Mouse (Mus musculus) intestine, embryonic 14.5 days (tissue): ENCODE results near the gene Cela3b. TPM values are rescaled to one million over a fixed set of nuclear protein-coding genes. Genes with fewer than 3 reads are reported as not detected.

Experiments
- ATAC-seq: fragments of 200-750 bp; cut with Nextera tagmentation; replicated peaks from 2 replicates; pipeline ENCODE4 v1.8.0; 2017; ENCODE audit warnings: low read depth, moderate number of reproducible peaks, moderate TSS enrichment, moderate library complexity; ENCODE audit not compliant: low FRiP score, low TSS enrichment
- DNase-seq: peaks from one replicate; pipeline ENCODE4 v3.0.0-alpha.2; 2018; ENCODE audit warnings: low spot score
- H3K27ac ChIP-seq: fragments of 300-500 bp; sonication (generic); 2 replicates; pipeline ENCODE4 v1.5.1; 2014; ENCODE audit warnings: low read depth, mild to moderate bottlenecking, control low read depth
- H3K27me3 ChIP-seq: fragments of 300-500 bp; sonication (generic); replicated peaks from 2 replicates; pipeline ENCODE4 v1.6.1; 2014; ENCODE audit warnings: low read length, control low read depth; ENCODE audit not compliant: control insufficient read depth, insufficient read depth
- H3K36me3 ChIP-seq: fragments of 300-500 bp; sonication (generic); 2 replicates; pipeline ENCODE4 v1.6.1; 2014; ENCODE audit warnings: low read length, control low read depth; ENCODE audit not compliant: control insufficient read depth, insufficient read depth
- H3K4me1 ChIP-seq: fragments of 300-500 bp; sonication (generic); replicated peaks from 2 replicates; pipeline ENCODE4 v1.6.1; 2014; ENCODE audit warnings: low read length, control low read depth, mixed read lengths; ENCODE audit not compliant: control insufficient read depth, insufficient read depth
- H3K4me2 ChIP-seq: fragments of 300-500 bp; sonication (generic); 2 replicates; pipeline ENCODE4 v1.6.1; 2014; ENCODE audit warnings: low read length
- H3K4me3 ChIP-seq: fragments of 300-500 bp; sonication (generic); 2 replicates; pipeline ENCODE4 v1.5.1; 2014; ENCODE audit warnings: low read depth, low read length, control low read depth, mixed read lengths
- H3K9ac ChIP-seq: fragments of 300-500 bp; sonication (generic); 2 replicates; pipeline ENCODE4 v1.6.1; 2014; ENCODE audit warnings: mild to moderate bottlenecking, low read length
- H3K9me3 ChIP-seq: fragments of 300-500 bp; sonication (generic); 2 replicates; pipeline ENCODE4 v1.6.1; 2016; ENCODE audit warnings: low read length, control low read depth; ENCODE audit not compliant: control insufficient read depth
- WGBS: fragments of 180-500 bp; shearing (Covaris S2); extraction: QIAGEN DNeasy Blood & Tissue Kit; methylation state at CpG from one replicate; pipeline ENCODE4 v1.1.7; 2014; 5-methylcytosine and 5-hydroxymethylcytosine counted together
- polyA plus RNA-seq: library from polyadenylated mRNA; unstranded; fragments of >200 nt; fragmentation: Nextera tagmentation; extraction: Ambion mirVana; gene quantifications from 2 replicates; pipeline ENCODE4 v1.2.1, GENCODE M21; 2014

Cela3b gene
- polyA plus RNA-seq, 1 experiment from 2014 or later: 3.8 TPM

DNA sequence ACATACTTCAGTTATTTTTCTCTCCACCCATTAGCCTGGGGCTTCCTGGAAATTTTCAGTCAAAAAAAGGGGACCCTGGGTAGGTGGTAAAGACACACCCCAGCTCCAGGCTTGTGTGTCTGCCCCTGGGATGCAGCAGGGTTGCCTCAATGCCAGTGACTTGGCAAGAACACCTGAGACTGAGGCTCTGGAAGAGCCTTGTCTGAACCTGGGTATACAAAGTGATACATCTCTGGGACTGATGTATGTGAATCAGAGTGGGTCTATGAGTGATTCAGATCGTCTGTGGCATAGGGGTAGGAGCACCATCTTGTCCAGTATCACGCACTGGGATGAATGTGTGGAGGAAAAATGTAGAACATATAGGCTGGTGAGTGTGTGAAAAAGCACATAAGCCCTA lies 37.2 kb upstream of the Cela3b start:
- Histone ChIP-seq H3K4me2 (no peak overlapping the region), H3K9me3 (no peaks in the 10 kb centered on the region), H3K4me1 (peaks cover 36% of the 10 kb centered on the region), H3K27ac (peak overlapping the region; percentile 69; the same call in 1 of the 2 replicates), H3K36me3 (no peaks in the 10 kb centered on the region), H3K4me3 (no peak overlapping the region), H3K27me3 (no peaks in the 10 kb centered on the region), H3K9ac (no peak overlapping the region)
- DNase-seq (no peak), ATAC-seq (no peak)
- WGBS: 89% methylated on average over 2 of the region's 2 CpGs

DNA sequence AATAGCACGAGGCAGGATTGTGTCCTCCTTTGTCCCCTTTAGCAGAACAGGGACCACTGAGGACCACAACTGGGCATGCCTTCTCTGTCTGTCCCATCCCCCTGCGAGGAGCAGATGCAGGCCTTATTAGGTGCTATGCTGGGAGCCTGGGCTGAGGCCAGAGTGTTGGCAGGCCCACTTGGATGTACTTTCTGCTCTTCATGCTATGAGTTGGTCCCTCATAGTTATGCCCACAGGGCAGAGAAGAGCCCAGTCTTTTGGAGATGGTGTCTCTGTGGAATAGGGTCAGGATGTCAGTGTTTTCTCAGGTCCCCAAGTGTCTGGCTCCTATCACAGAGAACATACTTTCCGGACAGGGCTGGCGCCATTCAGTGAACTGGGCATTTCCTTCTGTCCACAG lies 36.7 kb upstream of the Cela3b start:
- Histone ChIP-seq H3K27me3 (no peaks in the 10 kb centered on the region), H3K4me1 (peaks cover 35% of the 10 kb centered on the region), H3K9ac (no peak overlapping the region), H3K36me3 (no peaks in the 10 kb centered on the region), H3K27ac (no peak overlapping the region; the same call in 1 of the 2 replicates), H3K4me2 (no peak overlapping the region), H3K4me3 (no peak overlapping the region), H3K9me3 (no peaks in the 10 kb centered on the region)
- DNase-seq (no peak), ATAC-seq (no peak)
- 67% methylated on average over 4 of the region's 4 CpGs for WGBS

DNA sequence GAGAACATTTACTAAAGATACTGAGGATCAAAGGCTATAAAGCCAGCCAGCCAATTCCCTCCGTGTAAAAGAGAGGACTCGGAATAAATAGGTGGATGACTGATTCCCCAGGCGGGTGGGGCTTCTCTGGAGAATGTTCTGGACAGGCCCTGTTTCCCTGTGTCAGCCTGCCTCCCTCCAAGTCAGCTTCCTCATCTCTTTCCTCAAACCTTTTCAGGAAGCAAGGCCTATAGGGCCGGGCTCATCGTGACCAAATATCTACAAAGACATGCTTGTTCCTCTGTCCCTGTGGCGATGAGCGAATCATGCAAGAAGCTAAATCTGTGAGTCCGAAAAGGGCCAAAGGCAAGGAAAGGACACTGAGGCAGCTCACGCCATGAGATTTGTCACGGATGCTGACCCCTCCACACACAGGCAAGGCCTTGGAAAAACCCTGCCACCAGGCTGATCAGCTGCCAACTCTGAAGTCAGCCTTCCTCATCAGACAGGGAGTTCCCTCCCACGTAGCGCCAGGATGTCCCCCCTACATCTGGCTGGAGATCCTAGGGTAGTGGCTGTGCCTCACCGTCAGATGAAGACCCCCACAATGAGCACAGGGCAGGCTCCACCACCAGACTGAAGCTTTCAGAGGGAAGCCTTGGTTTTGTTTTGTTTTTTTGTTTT lies 34.9 kb upstream of the Cela3b start:
- Histone ChIP-seq H3K36me3 (no peaks in the 10 kb centered on the region), H3K4me1 (peaks cover 20% of the 10 kb centered on the region), H3K9me3 (no peaks in the 10 kb centered on the region), H3K4me3 (no peak overlapping the region), H3K27ac (no peak overlapping the region), H3K9ac (no peak overlapping the region), H3K27me3 (no peaks in the 10 kb centered on the region), H3K4me2 (no peak overlapping the region)
- DNase-seq (peak; percentile 61), ATAC-seq (no peak)
- 65% methylated on average over 13 of the region's 13 CpGs for WGBS

DNA sequence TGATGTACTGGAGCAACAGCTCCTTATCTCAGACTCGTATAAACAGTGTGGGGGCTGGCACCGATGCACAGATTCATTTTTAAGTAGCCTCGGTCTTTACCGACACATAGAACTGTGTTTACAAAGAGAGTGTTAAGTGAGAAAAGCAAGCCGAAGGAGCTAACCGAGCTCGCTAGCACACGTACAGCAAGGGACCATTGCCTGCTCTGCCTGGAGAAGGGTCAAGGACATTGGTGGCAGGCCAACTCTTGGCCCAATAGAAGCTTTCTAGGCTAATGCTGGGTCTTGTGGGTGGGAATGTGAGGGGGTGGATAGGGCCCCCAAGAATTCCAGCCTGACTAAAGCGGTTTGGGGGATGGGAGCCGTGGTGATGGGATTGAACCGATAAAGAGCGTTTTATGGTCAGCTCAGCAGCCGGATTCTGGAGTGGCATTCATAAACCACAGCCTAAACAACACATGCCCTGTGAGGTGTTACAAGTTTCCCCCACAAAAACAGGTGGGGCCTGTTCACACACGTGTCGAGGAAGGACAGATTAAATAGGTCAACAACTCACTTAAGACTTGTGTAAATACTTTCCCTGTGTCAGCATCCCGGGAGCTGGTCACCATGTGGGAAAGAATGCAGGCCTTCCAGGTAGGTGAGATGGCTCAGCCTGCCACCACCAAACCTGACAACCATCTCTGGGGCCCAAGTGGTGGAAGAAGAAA lies 31.8 kb upstream of the Cela3b start:
- H3K4me1 ChIP-seq: 0 out of 2 replicates have a peak, but pooled peaks cover 3% of the 10 kb centered on the region
- no peaks in the 10 kb centered on the region for H3K9me3 ChIP-seq
- no peaks in the 10 kb centered on the region for H3K36me3 ChIP-seq
- no peak overlapping the region for H3K27ac ChIP-seq
- DNase-seq (no peak), ATAC-seq (0 out of 2 replicates have a peak, but pooled peaks have one; percentile 23)
- no peak overlapping the region for H3K9ac ChIP-seq
- H3K4me2 ChIP-seq: no peak overlapping the region
- 51% methylated on average over 16 of the region's 16 CpGs for WGBS
- no peaks in the 10 kb centered on the region for H3K27me3 ChIP-seq
- H3K4me3 ChIP-seq: no peak overlapping the region

DNA sequence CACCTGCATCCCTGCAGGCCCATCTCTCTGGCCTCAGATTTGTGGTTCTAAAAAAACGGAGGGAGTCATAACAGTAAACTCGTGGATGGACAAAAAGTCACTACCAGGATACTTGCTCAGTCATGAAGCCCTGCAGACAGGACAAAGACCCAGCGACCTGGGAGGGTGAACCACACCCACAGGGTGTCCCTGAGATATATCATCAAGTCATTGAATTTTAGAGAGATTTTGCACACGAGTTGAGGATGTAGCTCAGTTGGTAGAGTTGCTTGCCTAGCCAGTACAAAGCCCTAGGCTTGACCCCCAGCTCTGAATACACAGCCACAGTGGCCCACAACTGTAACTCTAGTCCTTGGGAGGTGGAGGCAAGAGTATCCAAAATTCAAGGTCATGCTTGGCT lies 30.9 kb upstream of the Cela3b start:
- WGBS: 81% methylated on average over 4 of the region's 4 CpGs
- no peaks in the 10 kb centered on the region for H3K9me3 ChIP-seq
- H3K9ac ChIP-seq: no peak overlapping the region
- H3K27ac ChIP-seq: no peak overlapping the region
- no peak for DNase-seq
- no peaks in the 10 kb centered on the region for H3K27me3 ChIP-seq
- H3K4me2 ChIP-seq: no peak overlapping the region
- H3K4me3 ChIP-seq: no peak overlapping the region
- no peaks in the 10 kb centered on the region for H3K36me3 ChIP-seq
- 0 out of 2 replicates have a peak, but pooled peaks cover 3% of the 10 kb centered on the region for H3K4me1 ChIP-seq
- no peak for ATAC-seq

DNA sequence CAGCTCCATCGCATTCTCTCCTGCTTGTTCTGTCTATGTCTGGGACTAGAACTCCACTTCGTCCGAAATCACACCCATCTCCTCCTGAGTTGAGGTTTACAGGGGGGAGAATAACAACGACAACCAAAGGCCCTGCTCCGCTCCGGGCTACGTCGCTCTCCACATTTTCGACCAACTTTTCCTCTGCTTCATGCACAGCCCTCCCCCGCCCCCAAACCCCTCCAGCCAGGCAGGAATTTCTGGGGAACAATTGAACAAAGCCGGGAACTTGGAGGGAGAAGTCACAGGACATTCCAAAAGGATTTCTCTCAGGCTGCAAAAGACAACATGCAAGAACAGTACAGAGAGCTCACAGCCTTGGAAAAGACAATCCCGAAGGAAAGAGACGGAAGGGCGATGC lies 30.3 kb upstream of the Cela3b start:
- Histone ChIP-seq H3K9ac (no peak overlapping the region), H3K9me3 (no peaks in the 10 kb centered on the region), H3K27ac (no peak overlapping the region), H3K27me3 (no peaks in the 10 kb centered on the region), H3K36me3 (no peaks in the 10 kb centered on the region), H3K4me1 (0 out of 2 replicates have a peak, but pooled peaks cover 3% of the 10 kb centered on the region), H3K4me3 (no peak overlapping the region), H3K4me2 (no peak overlapping the region)
- no peak for DNase-seq
- 77% methylated on average over 14 of the region's 14 CpGs for WGBS
- no peak for ATAC-seq

DNA sequence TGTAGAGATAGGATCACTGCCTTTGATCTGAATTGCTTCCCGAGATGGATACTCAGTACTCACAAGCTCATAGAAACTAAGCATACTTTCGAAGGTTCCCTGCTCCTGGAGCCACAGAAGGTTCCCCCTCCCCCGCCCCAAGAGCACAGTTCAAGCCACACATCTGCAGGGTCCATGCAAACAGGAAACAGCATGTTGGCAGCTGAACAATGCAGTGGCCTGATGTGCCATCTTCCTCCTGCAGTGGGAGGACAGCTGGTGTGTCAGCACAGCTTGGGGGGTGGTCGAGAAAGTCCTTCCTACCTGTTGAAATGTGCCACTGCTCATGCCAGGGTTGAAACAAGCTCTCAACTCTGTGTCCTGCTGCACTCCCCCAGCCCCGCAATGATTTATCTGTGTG lies 28.5 kb upstream of the Cela3b start:
- Histone ChIP-seq H3K4me3 (no peak overlapping the region), H3K27me3 (no peaks in the 10 kb centered on the region), H3K4me1 (no peaks in the 10 kb centered on the region), H3K27ac (no peak overlapping the region), H3K36me3 (no peaks in the 10 kb centered on the region), H3K9me3 (no peaks in the 10 kb centered on the region), H3K4me2 (no peak overlapping the region), H3K9ac (no peak overlapping the region)
- no peak for ATAC-seq
- WGBS: 55% methylated on average over 5 of the region's 5 CpGs
- DNase-seq: no peak

DNA sequence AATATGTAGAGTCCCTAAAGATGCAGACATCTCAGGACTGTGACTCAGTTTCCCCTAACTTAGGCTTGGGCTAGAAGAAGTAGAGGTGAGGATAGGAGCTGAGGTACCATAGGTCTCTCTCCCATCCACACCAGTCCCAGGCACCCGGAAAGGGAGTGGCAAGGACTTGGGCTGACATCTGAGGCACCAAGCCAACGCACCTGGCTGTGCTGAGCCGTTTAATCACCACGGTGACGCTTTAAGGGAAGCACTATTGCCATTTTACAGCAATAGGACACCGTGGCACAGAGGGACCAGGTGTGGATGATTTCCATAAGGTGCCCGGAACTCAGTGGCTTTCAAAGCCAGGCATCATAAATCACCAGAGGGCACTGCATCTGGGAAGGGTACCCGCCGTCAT lies 28.0 kb upstream of the Cela3b start:
- H3K27me3 ChIP-seq: no peaks in the 10 kb centered on the region
- no peak overlapping the region for H3K9ac ChIP-seq
- no peak overlapping the region for H3K4me3 ChIP-seq
- WGBS: 82% methylated on average over 9 of the region's 9 CpGs
- no peak overlapping the region for H3K27ac ChIP-seq
- H3K4me1 ChIP-seq: no peaks in the 10 kb centered on the region
- no peaks in the 10 kb centered on the region for H3K9me3 ChIP-seq
- no peaks in the 10 kb centered on the region for H3K36me3 ChIP-seq
- DNase-seq (no peak), ATAC-seq (no peak)
- H3K4me2 ChIP-seq: no peak overlapping the region

DNA sequence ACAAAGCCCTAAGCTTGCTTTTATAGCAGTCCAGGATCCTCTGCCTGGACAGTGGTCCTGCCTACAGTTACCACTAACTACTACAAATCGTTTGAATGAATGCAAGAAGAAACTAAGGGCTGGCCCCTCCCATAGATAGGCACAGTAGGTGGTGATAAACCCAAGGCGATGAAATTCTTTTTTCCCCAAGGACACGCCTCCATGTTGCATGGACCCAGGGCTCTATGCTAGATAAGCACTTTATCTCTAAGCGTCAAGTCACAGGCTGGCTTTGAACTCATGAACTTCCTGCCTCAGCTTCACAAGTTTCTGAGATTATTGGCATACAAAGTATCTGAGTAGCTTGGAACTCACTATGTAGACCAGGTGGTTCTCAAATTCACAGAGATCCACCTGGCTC lies 27.0 kb upstream of the Cela3b start:
- ATAC-seq: no peak

More for the DNA sequence above, 27.0 kb upstream of the Cela3b start:
- WGBS: 83% methylated on average over 4 of the region's 4 CpGs
- DNase-seq: no peak
- no peak overlapping the region for H3K4me2 ChIP-seq
- no peaks in the 10 kb centered on the region for H3K4me1 ChIP-seq
- H3K27ac ChIP-seq: no peak overlapping the region
- no peak overlapping the region for H3K4me3 ChIP-seq
- H3K9me3 ChIP-seq: no peaks in the 10 kb centered on the region
- H3K36me3 ChIP-seq: no peaks in the 10 kb centered on the region
- H3K27me3 ChIP-seq: no peaks in the 10 kb centered on the region
- no peak overlapping the region for H3K9ac ChIP-seq
